Mouse (Mus musculus) cerebellum, postnatal 10 days (tissue): ENCODE results near the gene Borcs6.

Experiments
- DNase-seq, 2 experiments: peaks; one replicate each; pipeline ENCODE4 v3.0.0; 2021; ENCODE audit warnings: mixed read lengths in 2 of 2

Gene Borcs6

GRCm38 (mm10) chr11:69050748-69051147, 8.8 kb upstream of the Borcs6 start:
- DNase-seq, result peak in 1 of 2 experiments; percentile 42

GRCm38 (mm10) chr11:69051771-69052170, 7.7 kb upstream of the Borcs6 start:
- DNase-seq, result no peak

- no peak for DNase-seq
Measured at GRCm38 (mm10) chr11:69052824-69053421, 6.6 kb upstream of the Borcs6 start.

DNA sequence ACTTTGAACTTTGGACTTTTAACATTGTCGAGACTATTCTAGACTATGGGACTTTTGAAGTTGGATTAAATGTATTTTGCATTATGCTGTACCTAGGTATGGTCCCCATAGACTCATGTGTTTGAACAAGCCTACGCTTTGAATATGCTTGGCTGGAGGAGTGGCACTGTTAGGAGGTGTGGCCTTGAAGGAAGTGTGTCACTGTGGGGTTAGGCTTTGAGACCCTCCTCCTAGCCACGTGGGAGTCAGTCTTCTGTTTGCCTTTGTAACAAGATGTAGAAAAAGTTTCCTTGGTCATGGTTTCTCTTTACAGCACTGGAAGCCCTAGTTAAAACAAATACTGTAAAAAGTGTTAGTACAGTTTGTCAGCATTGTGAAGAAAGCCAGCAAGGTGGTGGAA, 5.7 kb upstream of the Borcs6 start:
- DNase-seq, result no peak

- DNase-seq, result no peak
Measured at GRCm38 (mm10) chr11:69058265-69058664, 1.3 kb upstream of the Borcs6 start.

DNA sequence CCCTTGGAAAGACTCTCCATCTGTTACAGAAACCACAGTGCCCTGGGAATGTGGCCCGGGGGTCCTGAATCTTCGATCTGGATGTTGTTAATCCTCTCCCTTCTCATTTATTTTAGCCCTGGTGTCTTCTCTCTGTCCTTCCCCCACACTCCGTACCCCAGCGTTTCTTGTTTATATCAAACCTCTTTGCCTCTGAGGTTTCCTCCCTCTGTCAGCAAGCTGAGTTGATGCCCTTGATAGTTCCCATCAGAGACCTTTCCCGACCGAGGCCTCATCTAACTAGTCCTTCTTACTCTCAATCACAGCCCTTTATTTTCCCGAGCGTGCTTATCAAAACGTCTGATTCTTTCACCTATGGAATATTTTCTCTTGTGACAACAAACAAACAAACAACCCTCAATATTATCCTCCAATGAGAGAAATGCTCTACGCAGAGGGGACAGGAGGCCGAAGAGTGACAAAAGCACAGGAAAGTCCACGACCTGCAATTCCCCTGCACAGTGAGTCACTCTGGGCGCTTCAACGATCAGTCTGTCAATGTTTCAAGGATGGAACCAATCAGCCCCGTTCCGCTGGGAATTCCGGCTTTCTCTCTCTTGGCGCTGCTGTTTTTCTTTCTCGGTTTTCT, 674 bp upstream of the Borcs6 start:
- DNase-seq, result peak in 1 of 2 experiments; percentile 19

DNA sequence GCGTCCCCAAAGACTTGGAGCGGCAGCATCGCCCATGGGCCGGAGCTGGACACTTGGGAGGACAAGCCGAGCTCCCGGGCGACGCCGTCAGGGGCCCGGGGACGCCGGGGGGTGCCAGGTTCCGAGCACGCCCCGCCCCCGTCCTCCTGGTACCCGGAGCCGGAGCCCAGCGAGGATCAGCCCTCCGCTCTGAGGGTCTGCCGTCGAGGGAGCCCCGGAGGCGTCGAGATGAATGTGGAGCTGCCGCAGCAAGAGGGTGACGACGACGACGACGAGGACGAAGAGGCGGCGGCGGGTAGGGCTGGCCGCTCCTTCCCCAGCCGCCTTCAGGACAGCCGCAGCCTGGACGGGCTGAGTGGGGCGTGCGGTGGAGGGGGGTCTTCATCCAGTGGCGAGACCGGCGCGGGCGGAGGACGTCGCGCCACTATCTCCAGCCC, 476 bp downstream of the Borcs6 start:
- peak; percentile 69 to 78 for DNase-seq

DNA sequence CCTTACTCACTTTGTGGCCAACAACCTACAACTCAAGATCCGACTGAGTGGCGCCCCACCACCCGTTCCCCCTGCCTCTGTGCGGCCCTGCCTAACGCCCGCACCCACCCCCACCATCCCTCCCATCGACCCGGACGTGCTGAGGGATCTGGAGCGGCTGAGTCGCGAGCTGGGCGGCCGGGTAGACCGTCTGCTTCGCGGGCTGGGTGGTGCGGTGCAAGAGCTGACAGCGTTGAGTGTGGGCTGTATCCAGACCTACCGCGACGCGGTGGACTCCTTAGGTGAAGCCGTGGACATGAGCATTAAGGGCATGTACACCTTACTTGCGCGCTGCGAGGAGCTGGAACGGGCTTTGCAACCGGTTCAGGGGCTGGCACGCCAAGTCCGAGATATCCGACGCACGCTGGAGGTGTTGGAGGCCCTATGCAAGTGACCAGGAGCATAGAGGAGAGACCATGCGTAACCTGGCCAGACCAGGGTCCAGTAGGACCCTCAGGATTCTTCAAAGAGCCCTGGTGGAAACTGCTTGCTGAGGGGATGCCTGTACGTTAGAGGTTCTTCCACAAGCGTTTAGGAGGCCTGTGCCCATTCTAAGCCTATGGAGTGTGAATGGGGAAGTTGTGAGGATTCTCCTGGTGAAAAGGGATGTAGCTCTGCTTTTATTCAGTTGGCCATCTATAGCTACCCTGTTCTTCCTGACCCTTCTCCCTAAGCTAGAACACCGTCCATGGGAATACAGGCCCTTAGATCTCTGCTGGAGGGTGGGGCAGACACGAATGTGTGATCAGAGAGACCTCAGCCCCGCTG, 1.1 kb downstream of the Borcs6 start:
- peak; percentile 37 to 58 for DNase-seq

DNA sequence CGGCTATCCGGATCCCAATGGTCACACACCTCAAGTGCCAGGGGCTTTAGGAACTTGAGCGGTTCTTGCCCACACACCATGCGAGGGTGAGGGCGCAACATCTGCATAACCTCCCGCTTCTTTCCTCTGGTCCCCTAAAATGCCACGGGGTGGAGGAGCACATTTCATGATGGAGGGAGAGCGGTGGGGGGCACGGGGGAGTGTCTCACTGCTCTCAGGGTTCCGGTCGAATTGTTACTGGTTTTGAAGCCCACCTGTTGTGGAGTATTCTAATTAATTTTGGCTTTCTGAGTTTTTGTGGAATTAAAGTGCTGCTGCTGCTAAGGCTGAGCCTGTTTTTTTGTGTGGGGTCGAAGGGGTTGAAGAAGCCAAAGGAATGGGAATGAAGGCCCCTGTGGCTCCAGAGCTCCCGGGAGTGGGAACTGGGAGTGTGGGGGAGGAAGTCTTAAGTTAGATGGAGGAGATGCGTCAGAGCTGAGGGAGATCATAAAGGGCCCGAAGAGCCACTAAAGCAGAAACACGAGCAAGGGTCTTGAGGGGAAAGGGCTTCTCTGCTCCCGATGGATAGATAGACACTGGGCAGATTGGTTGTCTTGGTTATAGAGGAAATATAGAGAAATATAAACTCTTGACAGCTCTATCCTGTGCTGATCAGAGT, 1.9 kb downstream of the Borcs6 start:
- DNase-seq, result peak; percentile 36 to 45

DNA sequence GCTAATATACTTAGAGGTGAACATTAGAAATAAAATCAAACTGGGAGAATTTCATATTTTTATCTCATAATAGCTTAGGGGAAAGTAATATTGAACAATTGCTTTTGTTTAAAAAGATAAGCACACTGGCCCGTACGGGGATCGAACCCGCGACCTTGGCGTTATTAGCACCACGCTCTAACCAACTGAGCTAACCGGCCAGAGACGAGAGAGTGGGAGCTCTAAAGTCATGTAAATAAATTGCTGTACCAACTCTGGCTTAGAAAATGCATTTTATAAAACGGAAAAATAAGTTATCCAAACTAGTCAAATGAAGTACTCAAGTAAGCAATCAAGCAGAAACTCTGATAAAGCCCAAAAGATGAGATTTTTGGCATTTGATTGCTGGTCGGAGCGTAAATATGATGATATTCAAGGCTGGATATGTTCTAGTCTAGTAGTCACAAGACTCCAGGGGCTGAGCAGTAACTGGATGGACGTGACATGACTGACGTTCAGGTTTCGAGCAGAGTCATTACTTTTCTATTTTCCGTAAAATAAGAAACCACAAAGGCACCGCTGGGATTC, 2.8 kb downstream of the Borcs6 start:
- DNase-seq, result peak; percentile 86

GRCm38 (mm10) chr11:69062761-69063224, 3.3 kb downstream of the Borcs6 start:
- peak; percentile 96 to 97 for DNase-seq

DNA sequence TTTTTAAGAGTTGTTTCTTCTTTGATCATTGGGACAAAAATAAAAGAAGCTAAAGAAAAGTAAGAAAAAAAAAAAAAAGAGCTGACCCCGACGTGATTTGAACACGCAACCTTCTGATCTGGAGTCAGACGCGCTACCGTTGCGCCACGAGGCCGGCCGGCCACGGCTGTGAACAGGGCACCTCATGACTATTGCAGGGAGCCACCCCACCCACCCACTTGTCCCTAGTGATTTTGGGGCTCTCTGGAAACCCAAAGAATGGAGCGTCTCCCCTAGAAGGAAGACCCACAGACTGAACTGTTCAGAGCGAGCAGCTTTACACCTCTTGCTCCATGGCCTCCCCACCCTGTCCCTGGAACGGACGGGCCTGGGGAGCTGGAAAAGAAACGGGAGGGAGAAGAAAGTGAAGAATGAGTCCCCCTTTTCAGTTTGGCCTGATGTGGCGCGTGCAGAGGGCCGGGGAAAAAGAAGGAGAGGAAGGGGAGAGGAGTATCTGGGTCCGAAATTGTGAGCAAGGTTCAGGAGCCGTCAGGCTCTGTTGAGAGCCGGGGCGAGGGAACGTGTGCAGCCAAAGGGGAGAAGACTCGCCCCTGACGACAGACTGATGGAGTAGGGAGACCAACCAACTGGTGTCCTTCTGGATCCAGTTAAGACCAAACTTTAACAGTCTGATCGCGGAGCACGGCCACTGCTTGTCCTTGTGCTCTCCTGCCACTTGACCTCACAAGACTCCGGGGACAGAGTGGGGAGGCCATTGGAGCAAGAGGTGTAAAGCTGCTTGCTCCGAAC, 4.1 kb downstream of the Borcs6 start:
- peak; percentile 95 to 98 for DNase-seq

DNA sequence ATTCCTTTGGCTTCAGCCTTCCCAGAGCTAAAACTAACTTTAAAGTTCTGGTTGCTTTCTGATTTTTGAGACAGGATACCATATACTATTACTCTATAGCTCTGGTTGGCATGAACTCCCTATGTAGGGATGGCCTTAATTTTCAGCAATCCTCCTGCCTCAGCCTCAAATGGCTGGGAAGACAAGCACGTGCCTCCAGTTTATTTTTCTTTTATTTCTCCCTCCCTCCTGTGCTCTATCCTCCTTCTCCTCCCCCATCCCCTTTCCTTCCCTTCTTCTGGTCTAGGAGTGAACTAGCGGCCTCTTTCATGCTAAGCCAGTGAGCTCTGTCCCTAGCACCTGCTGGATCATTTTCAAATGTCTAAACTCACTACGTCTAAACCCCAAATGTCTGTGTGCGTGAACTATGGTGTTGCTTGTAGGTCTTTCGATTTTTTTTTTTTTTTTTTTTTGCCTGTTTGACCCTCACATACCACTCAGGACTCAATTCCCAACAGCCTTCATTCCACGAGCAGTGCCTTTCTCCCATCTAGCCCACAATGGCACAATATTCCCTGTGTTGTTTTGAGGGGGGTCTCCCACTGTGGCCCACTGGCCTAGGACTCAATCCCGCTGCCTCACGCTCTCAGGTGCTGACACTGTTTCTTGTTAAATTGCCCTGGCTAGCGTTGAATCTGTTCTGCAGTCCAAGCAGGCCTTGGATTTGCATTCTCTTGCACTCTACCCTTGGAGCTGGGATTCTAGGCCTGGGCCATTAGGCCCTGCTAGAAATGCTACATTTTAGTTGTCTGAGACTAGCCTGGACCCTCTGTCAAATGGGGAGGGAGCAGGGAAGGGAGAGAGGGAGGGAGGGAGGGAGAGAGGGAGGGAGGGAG, 5.0 kb downstream of the Borcs6 start:
- DNase-seq, result no peak

DNA sequence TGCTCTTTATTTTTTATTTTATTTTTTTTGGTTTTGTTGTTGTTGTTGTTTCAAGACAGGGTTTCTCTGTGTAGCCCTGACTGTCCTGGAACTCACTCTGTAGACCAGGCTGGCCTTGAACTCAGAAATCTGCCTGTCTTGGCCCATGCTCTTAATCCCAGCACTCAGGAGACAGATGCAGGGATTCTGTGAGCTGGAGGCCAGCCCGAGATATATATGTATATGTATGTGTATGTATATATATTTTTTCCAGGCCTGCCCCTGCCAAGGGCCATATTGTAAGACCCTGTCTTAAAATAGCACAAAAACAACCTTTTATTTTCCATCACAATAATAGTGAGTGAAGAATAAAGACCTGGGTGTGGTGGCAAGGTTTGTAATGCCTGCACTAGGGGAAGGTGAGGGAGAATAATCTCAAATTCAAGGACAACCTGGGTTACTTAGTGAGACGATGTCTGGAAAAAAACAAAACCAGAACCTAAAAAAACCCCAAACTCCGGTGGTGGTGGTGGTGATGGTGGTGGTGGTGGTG, 5.9 kb downstream of the Borcs6 start:
- no peak for DNase-seq

GRCm38 (mm10) chr11:69066163-69066861, 6.8 kb downstream of the Borcs6 start:
- DNase-seq, result peak; percentile 66 to 72

GRCm38 (mm10) chr11:69066956-69067355, 7.4 kb downstream of the Borcs6 start:
- DNase-seq, result peak; percentile 94

- DNase-seq, result no peak
Measured at GRCm38 (mm10) chr11:69067601-69068000, 8.1 kb downstream of the Borcs6 start.

DNA sequence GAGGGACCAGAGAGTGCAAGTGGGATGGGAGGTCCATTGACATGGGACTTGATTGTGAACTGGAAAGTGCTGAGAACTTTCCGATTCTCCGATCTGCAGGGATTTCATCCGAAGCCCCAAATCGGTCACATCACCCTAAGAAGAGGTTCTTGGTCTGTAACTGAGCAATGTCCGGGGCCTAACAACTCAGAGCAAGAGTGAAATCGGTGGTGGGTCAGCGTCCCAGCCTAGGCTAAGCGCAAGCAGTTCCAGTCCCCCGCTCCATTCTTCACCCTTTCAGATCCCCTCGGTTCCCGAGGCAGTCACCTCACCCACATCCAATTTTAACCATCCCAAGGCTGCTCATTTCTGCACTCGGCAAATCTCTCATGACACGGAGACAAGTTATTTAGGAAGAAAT, 10.6 kb downstream of the Borcs6 start:
- DNase-seq, result peak in 1 of 2 experiments; percentile 40

DNA sequence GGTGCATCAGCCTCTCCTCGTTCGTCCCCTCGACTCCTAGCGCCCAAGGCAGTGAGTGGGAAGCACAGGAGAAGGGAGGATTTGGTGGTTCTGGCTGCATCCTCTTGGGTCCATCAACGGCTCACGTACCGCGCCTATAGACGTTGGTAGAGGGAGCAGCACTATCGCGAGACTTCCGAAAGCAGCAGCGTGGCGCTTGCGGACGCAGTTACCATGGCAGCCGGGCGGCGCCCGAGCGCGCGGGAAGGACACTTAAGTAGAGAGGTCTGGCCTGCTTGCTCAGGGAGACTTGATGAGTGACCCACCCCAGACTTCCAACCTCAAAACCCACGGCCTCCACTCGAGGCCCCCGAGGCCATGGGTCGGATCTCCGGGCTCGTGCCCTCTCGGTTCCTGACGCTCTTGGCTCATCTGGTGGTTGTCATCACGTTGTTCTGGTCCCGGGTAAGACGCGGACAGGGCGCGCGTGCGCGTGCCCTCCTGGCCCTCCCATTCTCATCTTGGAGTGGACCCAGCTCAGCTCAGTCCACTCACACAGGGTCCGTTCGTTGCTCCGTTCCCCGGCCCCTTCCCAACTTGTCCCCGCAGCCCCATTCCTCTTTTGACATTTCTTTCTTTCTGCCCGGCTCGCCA, 11.2 kb downstream of the Borcs6 start, which contains the start of gene Tmem107:
Gene Tmem107, plus strand, starts transcription at position 217 of the 633 bp plus-strand sequence.
- peak; percentile 96 to 97 for DNase-seq
